Mouse (Mus musculus): ENCODE measurements at regions not wholly inside any gene's neighbourhood (a gene's known extent, or its start where the extent isn't known, plus 50 kb on each side); places are given as distances from the start of the nearest gene placed in this dataset.

GRCm38 (mm10) chr2:75350902-75351301 lies 308.2 kb upstream of the Hnrnpa3 start:
- no peak for DNase-seq

GRCm38 (mm10) chr2:75351965-75352364 lies 307.1 kb upstream of the Hnrnpa3 start:
- DNase-seq, result no peak

DNA sequence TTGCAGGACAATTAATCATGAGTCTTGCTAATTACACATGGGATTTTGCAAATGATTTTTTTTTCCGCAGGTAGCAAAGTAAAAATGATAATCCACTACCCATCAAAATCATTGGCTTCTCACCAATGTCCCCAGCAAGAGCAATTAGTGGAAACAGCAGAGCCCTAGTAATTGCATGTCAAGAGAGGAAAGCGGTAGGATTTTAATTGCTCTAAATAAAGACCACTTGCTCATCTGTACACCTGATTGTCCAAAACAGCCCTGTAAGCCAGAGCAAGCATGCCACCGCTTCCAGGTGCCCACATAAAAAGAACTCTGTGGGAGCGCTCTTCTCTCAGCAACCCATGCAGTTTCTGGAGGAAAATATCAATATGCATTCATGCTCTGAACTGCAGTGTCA lies 306.5 kb upstream of the Hnrnpa3 start:
- DNase-seq, result no peak

- peak; percentile 21 for DNase-seq
Observed at GRCm38 (mm10) chr2:75356691-75357375, 302.2 kb upstream of the Hnrnpa3 start.

- DNase-seq, result no peak
Observed at GRCm38 (mm10) chr2:75357516-75357915, 301.5 kb upstream of the Hnrnpa3 start.

DNA sequence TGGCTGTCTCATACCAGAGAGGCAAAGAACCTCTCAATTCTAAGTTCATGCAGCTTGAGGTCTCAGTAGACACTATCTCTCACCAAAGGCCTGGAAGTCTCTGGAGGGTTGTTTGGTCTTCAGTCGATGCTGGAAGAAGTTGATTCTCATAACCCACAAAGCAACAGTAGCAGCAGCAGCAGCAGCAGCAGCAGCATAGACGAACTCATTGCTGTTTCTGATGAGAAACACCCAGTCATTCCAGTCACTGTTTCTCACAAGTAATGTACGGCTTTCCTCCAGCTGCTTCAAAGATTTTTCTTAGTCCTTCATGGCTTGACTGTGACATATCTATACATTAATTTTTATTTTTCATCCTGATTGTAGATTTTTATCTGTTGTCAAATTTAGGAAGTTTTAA lies 298.1 kb upstream of the Hnrnpa3 start:
- DNase-seq, result no peak

- DNase-seq, result no peak
Observed at GRCm38 (mm10) chr2:75376666-75377065, 282.4 kb upstream of the Hnrnpa3 start.

GRCm38 (mm10) chr2:75385551-75386263 lies 273.4 kb upstream of the Hnrnpa3 start:
- DNase-seq, result no peak

GRCm38 (mm10) chr2:75386636-75387035 lies 272.4 kb upstream of the Hnrnpa3 start:
- no peak for DNase-seq

GRCm38 (mm10) chr2:75392041-75392440 lies 267.0 kb upstream of the Hnrnpa3 start:
- DNase-seq, result no peak

GRCm38 (mm10) chr2:75394928-75395673 lies 264.0 kb upstream of the Hnrnpa3 start:
- no peak for DNase-seq

DNA sequence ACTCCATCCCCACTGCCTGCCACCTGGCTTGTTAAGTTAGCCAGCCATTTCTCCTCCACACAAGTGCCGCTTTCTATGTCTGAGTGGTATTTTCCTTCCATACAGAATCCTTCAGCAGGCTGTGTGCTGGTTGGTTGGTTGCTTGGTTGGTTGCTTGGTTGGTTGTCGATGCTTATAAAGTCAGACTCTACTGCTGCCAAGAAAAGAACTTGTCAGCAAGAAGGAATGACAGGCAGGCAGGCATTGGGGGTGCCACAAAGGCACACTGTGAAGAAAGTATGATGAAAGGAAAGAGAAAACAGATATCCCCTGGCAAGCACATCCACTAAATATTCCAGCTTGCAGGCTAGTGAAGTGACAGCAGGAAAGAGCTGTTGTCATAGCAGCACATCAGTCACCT lies 263.0 kb upstream of the Hnrnpa3 start:
- DNase-seq, result no peak

DNA sequence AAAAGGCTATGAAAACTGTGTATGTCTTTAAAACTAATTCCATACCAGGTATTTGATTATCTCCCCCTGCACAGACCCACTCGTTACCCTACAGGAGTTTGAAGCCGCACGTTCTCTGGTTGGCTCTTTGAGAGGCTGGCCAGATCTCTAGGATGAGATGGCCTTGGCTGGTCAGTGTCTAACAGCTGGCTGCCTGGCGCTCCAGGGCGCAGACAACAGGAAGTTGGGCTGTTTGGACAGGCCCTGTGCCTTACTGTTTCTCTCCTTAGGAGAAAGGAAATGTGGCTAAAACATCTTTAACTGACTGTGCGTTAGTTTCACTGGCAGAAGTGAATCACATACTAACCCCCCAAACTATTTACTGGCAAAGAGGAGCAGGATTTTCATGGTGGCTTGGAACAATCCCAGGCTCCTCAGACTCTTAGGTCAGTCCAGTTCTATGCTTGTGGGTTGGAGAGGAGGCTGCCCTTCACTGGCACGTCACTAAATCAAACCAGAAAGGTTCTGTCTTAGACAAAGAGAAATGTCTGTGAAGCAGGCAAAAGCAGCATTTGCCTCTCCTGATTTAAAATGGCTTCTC lies 258.7 kb upstream of the Hnrnpa3 start:
- DNase-seq, result peak; percentile 21

DNA sequence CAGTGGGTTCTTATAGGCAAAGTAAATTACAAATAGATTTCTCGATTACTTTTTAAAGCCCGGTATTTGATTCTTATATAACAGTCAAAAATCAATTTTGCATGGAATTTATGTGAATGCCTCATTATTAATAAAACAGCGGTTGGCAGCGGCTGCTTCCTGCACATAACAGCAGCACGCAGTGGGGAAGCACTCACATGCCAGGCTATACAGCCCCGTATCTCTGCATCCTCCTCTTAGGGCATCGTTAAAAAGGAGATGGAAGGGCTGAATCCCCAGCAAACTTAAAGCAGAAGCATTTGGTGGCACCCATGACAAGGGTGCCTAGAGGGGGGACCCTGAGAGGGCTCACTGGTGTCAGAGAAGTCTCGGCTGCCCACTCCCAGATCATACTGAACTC lies 255.3 kb upstream of the Hnrnpa3 start:
- no peak for DNase-seq

GRCm38 (mm10) chr2:75405524-75406214 lies 253.4 kb upstream of the Hnrnpa3 start:
- no peak for DNase-seq

- no peak for DNase-seq
Observed at GRCm38 (mm10) chr2:75406721-75407455, 252.2 kb upstream of the Hnrnpa3 start.

GRCm38 (mm10) chr2:75407560-75407959 lies 251.5 kb upstream of the Hnrnpa3 start:
- no peak for DNase-seq

DNA sequence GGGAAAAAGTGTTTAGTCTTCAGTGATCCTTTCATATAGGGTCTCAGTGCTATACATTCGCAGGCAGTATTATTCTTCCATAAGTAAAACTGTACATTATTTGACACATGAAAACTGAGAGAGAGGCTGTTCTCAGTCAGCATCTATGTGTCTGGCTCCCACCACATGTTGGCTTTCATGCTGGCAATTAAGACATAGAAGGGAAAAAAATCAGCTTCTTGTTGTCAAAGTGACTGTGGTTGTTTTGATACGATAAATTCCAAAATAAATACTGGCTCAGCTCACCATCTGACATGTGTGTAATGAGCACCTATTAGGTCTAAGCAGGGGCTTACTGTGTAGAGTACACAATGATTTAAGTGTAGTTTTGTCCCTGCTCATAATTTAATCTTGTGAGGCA lies 251.0 kb upstream of the Hnrnpa3 start:
- DNase-seq, result no peak

DNA sequence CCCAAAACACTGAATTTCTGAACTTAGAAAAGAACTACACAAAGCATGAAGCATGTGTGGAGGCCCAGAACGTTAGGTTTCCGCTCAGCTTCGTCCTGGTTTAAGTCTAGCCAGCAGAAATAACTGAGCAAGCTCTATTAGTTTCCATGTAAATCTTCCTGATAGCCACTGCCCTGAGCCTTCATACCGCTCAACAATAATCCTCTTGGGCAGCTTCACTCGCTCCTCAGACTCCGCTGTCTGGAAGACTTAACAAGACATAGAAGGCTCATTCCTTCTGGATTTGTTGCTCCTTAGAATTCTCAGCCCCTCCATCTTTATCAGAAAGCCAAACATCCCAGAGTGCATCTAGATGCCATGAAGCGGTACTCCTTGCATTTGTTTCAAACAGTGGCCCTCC lies 249.3 kb upstream of the Hnrnpa3 start:
- no peak for DNase-seq

- DNase-seq, result no peak
Observed at GRCm38 (mm10) chr2:75412735-75413134, 246.3 kb upstream of the Hnrnpa3 start.

DNA sequence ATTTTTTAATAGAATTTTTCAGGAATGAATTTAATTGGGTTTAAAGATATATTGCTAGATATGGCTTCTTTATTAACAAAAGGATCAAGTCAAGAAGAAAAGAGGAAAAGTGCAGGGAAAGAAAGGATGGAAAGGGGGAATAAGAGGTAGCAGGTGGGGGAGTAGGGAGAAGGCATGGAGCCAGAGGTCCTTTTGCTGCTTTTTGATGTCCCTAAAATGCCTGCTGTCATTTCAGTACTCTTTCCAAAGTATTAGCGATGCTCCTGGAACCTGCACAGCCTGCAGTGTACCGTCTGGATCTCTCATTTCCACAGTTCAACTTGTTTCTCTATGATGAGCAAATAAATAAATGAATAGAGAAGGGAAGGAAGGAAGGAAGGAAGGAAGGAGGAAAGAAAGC lies 240.4 kb upstream of the Hnrnpa3 start:
- DNase-seq, result no peak

- no peak for DNase-seq
Observed at GRCm38 (mm10) chr2:75419142-75419541, 239.9 kb upstream of the Hnrnpa3 start.

Data from heart, postnatal 4 days (tissue).